Mouse (Mus musculus) kidney, embryonic 16.5 days (tissue): ENCODE measurements at regions not wholly inside any gene's neighbourhood (a gene's known extent, or its start where the extent isn't known, plus 50 kb on each side); places are given as distances from the start of the nearest gene placed in this dataset.

Experiments used
- ATAC-seq: fragments of 200-750 bp; cut with Nextera tagmentation; 2 replicates; pipeline ENCODE4 v1.8.0; 2017; ENCODE audit warnings: moderate TSS enrichment; ENCODE audit not compliant: low FRiP score, low TSS enrichment
- H3K27ac ChIP-seq: fragments of 300-500 bp; sonication (generic); 2 replicates; pipeline ENCODE4 v1.5.1; 2014; ENCODE audit warnings: low read length
- H3K27me3 ChIP-seq: fragments of 300-500 bp; sonication (generic); 2 replicates; pipeline ENCODE4 v1.6.1; 2014; ENCODE audit warnings: low read length, control low read depth, mixed read lengths; ENCODE audit not compliant: insufficient read depth
- H3K36me3 ChIP-seq: fragments of 300-500 bp; sonication (generic); 2 replicates; pipeline ENCODE4 v1.6.1; 2014; ENCODE audit warnings: low read length, control low read depth, mixed read lengths; ENCODE audit not compliant: insufficient read depth
- H3K4me1 ChIP-seq: fragments of 300-500 bp; sonication (generic); 2 replicates; pipeline ENCODE4 v1.6.1; 2014; ENCODE audit warnings: low read length, control low read depth, mixed read lengths; ENCODE audit not compliant: insufficient read depth
- H3K4me2 ChIP-seq: fragments of 300-500 bp; sonication (generic); replicated peaks from 2 replicates; pipeline ENCODE4 v1.6.1; 2014; ENCODE audit warnings: low read depth, low read length
- H3K4me3 ChIP-seq: fragments of 300-500 bp; sonication (generic); 2 replicates; pipeline ENCODE4 v1.5.1; 2014; ENCODE audit warnings: mild to moderate bottlenecking, low read length
- H3K9ac ChIP-seq: fragments of 300-500 bp; sonication (generic); replicated peaks from 2 replicates; pipeline ENCODE4 v1.6.1; 2014; ENCODE audit warnings: low read length
- H3K9me3 ChIP-seq: fragments of 300-500 bp; sonication (generic); 2 replicates; pipeline ENCODE4 v1.6.1; 2016; ENCODE audit warnings: low read length, control low read depth
- WGBS: fragments of 180-500 bp; shearing (Covaris S2); extraction: QIAGEN DNeasy Blood & Tissue Kit; methylation state at CpG from one replicate; pipeline ENCODE4 v1.1.7; 2014; 5-methylcytosine and 5-hydroxymethylcytosine counted together

GRCm38 (mm10) chr5:129256136-129256535 lies 159.6 kb downstream of the Adgrd1 start:
- ATAC-seq: no peak
- no peaks in the 10 kb centered on the region for H3K36me3 ChIP-seq
- H3K27ac ChIP-seq: no peak overlapping the region
- peaks cover 2% of the 10 kb centered on the region; the same call in 1 of the 2 replicates for H3K4me1 ChIP-seq
- H3K4me3 ChIP-seq: no peak overlapping the region
- no peaks in the 10 kb centered on the region for H3K9me3 ChIP-seq
- H3K27me3 ChIP-seq: no peaks in the 10 kb centered on the region
- H3K4me2 ChIP-seq: no peak overlapping the region
- 73% methylated on average over 9 of the region's 9 CpGs for WGBS
- H3K9ac ChIP-seq: no peak overlapping the region

GRCm38 (mm10) chr5:129257206-129257605 lies 160.7 kb downstream of the Adgrd1 start:
- Histone ChIP-seq H3K9me3 (no peaks in the 10 kb centered on the region), H3K4me2 (no peak overlapping the region), H3K9ac (no peak overlapping the region), H3K27ac (no peak overlapping the region), H3K4me3 (no peak overlapping the region), H3K36me3 (no peaks in the 10 kb centered on the region), H3K4me1 (peaks cover 2% of the 10 kb centered on the region; the same call in 1 of the 2 replicates), H3K27me3 (no peaks in the 10 kb centered on the region)
- no peak for ATAC-seq
- WGBS: 66% methylated on average over 5 of the region's 5 CpGs

- Histone ChIP-seq H3K9ac (no peak overlapping the region), H3K4me1 (peaks cover 2% of the 10 kb centered on the region; the same call in 1 of the 2 replicates), H3K27ac (no peak overlapping the region), H3K4me2 (no peak overlapping the region), H3K27me3 (no peaks in the 10 kb centered on the region), H3K36me3 (no peaks in the 10 kb centered on the region), H3K9me3 (no peaks in the 10 kb centered on the region), H3K4me3 (no peak overlapping the region)
- 44% methylated on average over 9 of the region's 9 CpGs for WGBS
- ATAC-seq: no peak
These were observed 164.1 kb downstream of the Adgrd1 start for GRCm38 (mm10) chr5:129260689-129261088.

- Histone ChIP-seq H3K27ac (no peak overlapping the region), H3K4me1 (peaks cover 2% of the 10 kb centered on the region; the same call in 1 of the 2 replicates), H3K4me2 (no peak overlapping the region), H3K9ac (no peak overlapping the region), H3K36me3 (no peaks in the 10 kb centered on the region), H3K9me3 (no peaks in the 10 kb centered on the region), H3K27me3 (no peaks in the 10 kb centered on the region), H3K4me3 (no peak overlapping the region)
- no peak for ATAC-seq
- WGBS: 60% methylated on average over 9 of the region's 9 CpGs
These were observed 166.6 kb downstream of the Adgrd1 start for GRCm38 (mm10) chr5:129263118-129263517.

GRCm38 (mm10) chr5:129264363-129264762 lies 167.8 kb downstream of the Adgrd1 start:
- Histone ChIP-seq H3K36me3 (no peaks in the 10 kb centered on the region), H3K4me2 (no peak overlapping the region), H3K9ac (no peak overlapping the region), H3K27me3 (peaks cover 3% of the 10 kb centered on the region), H3K9me3 (no peaks in the 10 kb centered on the region), H3K27ac (no peak overlapping the region), H3K4me1 (peaks cover 11% of the 10 kb centered on the region), H3K4me3 (no peak overlapping the region)
- ATAC-seq: no peak
- WGBS: 96% methylated on average over 15 of the region's 15 CpGs

GRCm38 (mm10) chr5:129268456-129268855 lies 171.9 kb downstream of the Adgrd1 start:
- H3K4me2 ChIP-seq: no peak overlapping the region
- ATAC-seq: peak; percentile 63; the same call in 1 of the 2 replicates
- no peak overlapping the region for H3K4me3 ChIP-seq
- peaks cover 8% of the 10 kb centered on the region; the same call in 1 of the 2 replicates for H3K4me1 ChIP-seq
- no peak overlapping the region for H3K9ac ChIP-seq
- no peaks in the 10 kb centered on the region for H3K36me3 ChIP-seq
- peaks cover 3% of the 10 kb centered on the region for H3K27me3 ChIP-seq
- no peaks in the 10 kb centered on the region for H3K9me3 ChIP-seq
- 11% methylated on average over 9 of the region's 9 CpGs for WGBS
- no peak overlapping the region for H3K27ac ChIP-seq

- Histone ChIP-seq H3K9me3 (no peaks in the 10 kb centered on the region), H3K27me3 (peaks cover 3% of the 10 kb centered on the region), H3K4me3 (no peak overlapping the region), H3K4me1 (peaks cover 8% of the 10 kb centered on the region; the same call in 1 of the 2 replicates), H3K36me3 (no peaks in the 10 kb centered on the region), H3K9ac (no peak overlapping the region), H3K4me2 (no peak overlapping the region), H3K27ac (no peak overlapping the region)
- no peak for ATAC-seq
- 31% methylated on average over 5 of the region's 5 CpGs for WGBS
These were observed 173.5 kb downstream of the Adgrd1 start for GRCm38 (mm10) chr5:129270051-129270472.

GRCm38 (mm10) chr5:129281406-129281805 lies 184.9 kb downstream of the Adgrd1 start:
- H3K4me1 ChIP-seq: no peaks in the 10 kb centered on the region
- 40% methylated on average over 2 of the region's 2 CpGs for WGBS
- no peak for ATAC-seq
- no peaks in the 10 kb centered on the region for H3K36me3 ChIP-seq
- no peak overlapping the region for H3K4me2 ChIP-seq
- no peak overlapping the region for H3K27ac ChIP-seq
- H3K27me3 ChIP-seq: no peaks in the 10 kb centered on the region
- no peak overlapping the region for H3K4me3 ChIP-seq
- H3K9ac ChIP-seq: no peak overlapping the region
- H3K9me3 ChIP-seq: no peaks in the 10 kb centered on the region

- ATAC-seq: no peak
- H3K9me3 ChIP-seq: no peaks in the 10 kb centered on the region
- 6% methylated on average over 8 of the region's 8 CpGs for WGBS
These were observed 185.6 kb downstream of the Adgrd1 start for GRCm38 (mm10) chr5:129282133-129282532.

GRCm38 (mm10) chr5:129282826-129283225 lies 186.3 kb downstream of the Adgrd1 start:
- ATAC-seq: no peak
- H3K36me3 ChIP-seq: no peaks in the 10 kb centered on the region
- no peak overlapping the region for H3K4me3 ChIP-seq
- no peaks in the 10 kb centered on the region for H3K9me3 ChIP-seq
- no peaks in the 10 kb centered on the region for H3K4me1 ChIP-seq
- 15% methylated on average over 5 of the region's 5 CpGs for WGBS
- H3K27ac ChIP-seq: no peak overlapping the region
- H3K9ac ChIP-seq: no peak overlapping the region
- H3K4me2 ChIP-seq: no peak overlapping the region
- H3K27me3 ChIP-seq: no peaks in the 10 kb centered on the region

More at GRCm38 (mm10) chr5:129282133-129282532, 185.6 kb downstream of the Adgrd1 start:
- H3K4me3 ChIP-seq: no peak overlapping the region
- H3K27ac ChIP-seq: no peak overlapping the region
- no peaks in the 10 kb centered on the region for H3K27me3 ChIP-seq
- no peaks in the 10 kb centered on the region for H3K4me1 ChIP-seq
- no peak overlapping the region for H3K9ac ChIP-seq
- H3K4me2 ChIP-seq: no peak overlapping the region
- H3K36me3 ChIP-seq: no peaks in the 10 kb centered on the region
